Mouse (Mus musculus) kidney, adult 2 months (tissue): Measurements from ENCODE around the gene Trib3. TPM values are rescaled to one million over a fixed set of nuclear protein-coding genes. Genes with fewer than 3 reads are reported as not detected.

Experiments used
- DNase-seq: peaks from one replicate; pipeline ENCODE4 v3.0.0; 2021
- H3K27ac ChIP-seq: fragments of 200-500 bp; 2 replicates; pipeline ENCODE4 v1.5.1; 2012; ENCODE audit warnings: low read depth, low read length, control low read depth, inconsistent platforms; ENCODE audit not compliant: insufficient read depth
- H3K27me3 ChIP-seq: fragments of 200-500 bp; replicated peaks from 2 replicates; pipeline ENCODE4 v1.6.1; 2012; ENCODE audit warnings: mild to moderate bottlenecking, moderate library complexity, low read length, inconsistent platforms; ENCODE audit not compliant: control insufficient read depth, insufficient read depth
- H3K36me3 ChIP-seq: fragments of 200-500 bp; 2 replicates; pipeline ENCODE4 v1.6.1; 2012; ENCODE audit warnings: mild to moderate bottlenecking, moderate library complexity, low read length, inconsistent platforms; ENCODE audit not compliant: control insufficient read depth, insufficient read depth
- H3K4me1 ChIP-seq: fragments of 200-500 bp; 2 replicates; pipeline ENCODE4 v1.6.1; 2011; ENCODE audit warnings: low read length; ENCODE audit not compliant: control insufficient read depth, insufficient read depth
- H3K4me3 ChIP-seq: fragments of 200-500 bp; 2 replicates; pipeline ENCODE4 v1.5.1; 2011; ENCODE audit warnings: mild to moderate bottlenecking, low read depth, low read length, control low read depth; ENCODE audit not compliant: insufficient read depth
- CTCF ChIP-seq: fragments of 200-500 bp; conservative IDR thresholded peaks from 2 replicates; pipeline ENCODE4 v1.5.1; 2011; ENCODE audit warnings: low read depth, mild to moderate bottlenecking, control low read depth, low read length, moderate library complexity, mixed read lengths; ENCODE audit not compliant: insufficient read depth, insufficient read length
- POLR2A ChIP-seq: fragments of 200-500 bp; IDR thresholded peaks from one replicate; pipeline ENCODE4 v1.6.1; 2011; ENCODE audit warnings: low read depth, low read length, control low read depth
- WGBS: fragments of 180-500 bp; shearing (Covaris S2); methylation state at CpG from one replicate; pipeline ENCODE4 v1.1.7; 2018; 5-methylcytosine and 5-hydroxymethylcytosine counted together
- polyA plus RNA-seq: library from polyadenylated mRNA; depleted of rRNA; stranded (reverse); fragments of >200 nt; gene quantifications from 2 replicates; pipeline ENCODE4 v1.2.3, GENCODE M21; 2012

Trib3 gene
- polyA plus RNA-seq, 1 experiment = 1.4 TPM

DNA sequence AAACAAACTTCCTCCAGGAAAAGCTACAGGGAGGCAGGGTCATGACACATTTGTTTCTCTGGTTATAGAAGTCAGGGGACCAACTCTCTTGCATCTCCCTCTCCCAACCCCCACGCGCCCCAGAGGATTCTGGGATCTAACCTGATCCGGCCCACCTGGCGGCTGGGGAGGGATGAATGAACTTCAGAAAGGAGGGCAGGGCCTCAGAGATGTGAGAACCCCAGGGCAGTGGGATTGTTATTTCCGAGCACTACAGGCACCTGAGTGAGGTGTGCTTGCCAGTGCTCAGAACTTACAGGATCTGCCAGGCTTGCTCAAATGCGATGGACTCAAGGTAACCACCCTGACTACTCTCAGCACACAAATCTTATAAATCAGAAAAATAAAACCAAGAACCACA lies 1.6 kb upstream of the Trib3 start:
- no peaks in the 10 kb centered on the region for H3K4me1 ChIP-seq
- no peak overlapping the region for H3K27ac ChIP-seq
- 90% methylated on average over 6 of the region's 6 CpGs for WGBS
- no peaks in the 10 kb centered on the region for H3K36me3 ChIP-seq
- H3K27me3 ChIP-seq = no peaks in the 10 kb centered on the region
- TF ChIP-seq CTCF (no peak), POLR2A (no peak)
- H3K4me3 ChIP-seq = no peak overlapping the region
- DNase-seq = no peak

DNA sequence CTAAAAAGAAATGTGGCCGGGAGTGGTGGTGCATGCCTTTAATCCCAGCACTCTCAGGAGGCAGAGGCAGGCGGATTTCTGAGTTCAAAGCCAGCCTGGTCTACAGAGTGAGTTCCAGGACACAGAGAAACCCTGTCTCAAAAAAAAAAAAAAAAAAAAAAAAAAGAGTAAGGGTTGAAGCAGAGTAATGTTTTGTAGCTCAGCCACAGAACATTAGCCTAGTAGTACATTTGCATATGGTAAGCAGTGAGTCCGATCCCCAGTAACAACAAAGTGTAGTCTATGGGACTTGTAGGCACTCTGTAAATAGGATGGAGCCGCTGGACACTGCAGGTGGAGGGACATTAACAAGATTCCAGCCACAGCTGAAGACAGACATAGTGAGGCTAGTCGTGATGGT lies 1.1 kb upstream of the Trib3 start:
- Histone ChIP-seq H3K4me3 (no peak overlapping the region), H3K36me3 (no peaks in the 10 kb centered on the region), H3K27ac (no peak overlapping the region), H3K4me1 (no peaks in the 10 kb centered on the region), H3K27me3 (no peaks in the 10 kb centered on the region)
- 91% methylated on average over 5 of the region's 5 CpGs for WGBS
- no peak for TF ChIP-seq CTCF
- TF ChIP-seq POLR2A = no peak
- no peak for DNase-seq

DNA sequence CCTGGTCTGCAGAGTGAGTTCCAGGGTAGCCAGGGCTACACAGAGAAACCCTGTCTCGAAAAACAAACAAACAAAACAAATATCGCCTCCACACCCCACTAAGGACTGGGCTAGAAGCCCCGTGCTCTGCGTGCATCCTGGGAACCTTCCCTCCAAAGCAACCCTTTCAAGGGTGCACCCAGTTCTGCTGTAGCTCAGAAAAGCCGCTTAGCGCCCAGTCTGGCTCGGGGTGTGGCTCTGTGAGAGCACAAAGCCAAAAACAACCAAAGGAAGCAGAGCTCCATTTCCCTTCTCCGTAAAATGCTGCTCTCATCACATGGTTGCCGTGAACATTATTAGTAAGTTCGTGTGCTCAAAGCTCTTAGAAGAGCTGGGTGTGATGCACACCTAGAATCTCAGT lies 529 bp upstream of the Trib3 start:
- H3K27me3 ChIP-seq = no peaks in the 10 kb centered on the region
- no peaks in the 10 kb centered on the region for H3K4me1 ChIP-seq
- H3K36me3 ChIP-seq = no peaks in the 10 kb centered on the region
- no peak overlapping the region for H3K27ac ChIP-seq
- WGBS = 18% methylated on average over 10 of the region's 10 CpGs
- peak; percentile 36 for DNase-seq
- peak overlapping the region; percentile 59 for H3K4me3 ChIP-seq
- TF ChIP-seq CTCF (no peak), POLR2A (no peak)

DNA sequence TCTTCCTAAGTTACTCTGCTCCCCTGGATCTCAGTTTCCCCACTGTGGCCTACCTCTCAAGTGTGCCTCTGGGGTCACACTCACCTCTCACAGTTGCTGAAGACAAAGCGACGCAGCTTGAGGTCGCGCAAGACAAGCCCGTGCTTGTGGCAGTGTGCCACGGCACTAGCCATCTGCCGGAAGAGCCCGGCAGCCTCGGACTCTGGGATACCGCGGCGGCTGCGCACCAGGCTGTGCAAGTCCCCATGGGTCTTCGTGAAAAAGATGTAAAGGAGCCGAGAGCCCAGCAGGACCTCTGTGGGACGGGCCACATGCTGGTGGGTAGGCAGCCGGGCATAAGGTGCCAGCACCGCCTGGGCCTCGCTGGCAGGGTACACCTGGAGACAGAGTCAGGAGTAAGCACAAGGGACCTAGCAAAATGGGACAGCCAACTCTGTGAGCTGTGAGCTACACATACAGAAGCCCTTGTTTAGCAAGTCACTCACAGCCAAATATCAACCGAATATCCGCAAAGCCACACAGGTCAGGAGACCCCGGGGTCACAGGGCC lies 4.1 kb downstream of the Trib3 start:
- Histone ChIP-seq H3K4me1 (no peaks in the 10 kb centered on the region), H3K36me3 (no peaks in the 10 kb centered on the region), H3K27ac (no peak overlapping the region), H3K27me3 (no peaks in the 10 kb centered on the region), H3K4me3 (no peak overlapping the region)
- TF ChIP-seq CTCF (no peak), POLR2A (no peak)
- DNase-seq = no peak
- 92% methylated on average over 22 of the region's 22 CpGs for WGBS

DNA sequence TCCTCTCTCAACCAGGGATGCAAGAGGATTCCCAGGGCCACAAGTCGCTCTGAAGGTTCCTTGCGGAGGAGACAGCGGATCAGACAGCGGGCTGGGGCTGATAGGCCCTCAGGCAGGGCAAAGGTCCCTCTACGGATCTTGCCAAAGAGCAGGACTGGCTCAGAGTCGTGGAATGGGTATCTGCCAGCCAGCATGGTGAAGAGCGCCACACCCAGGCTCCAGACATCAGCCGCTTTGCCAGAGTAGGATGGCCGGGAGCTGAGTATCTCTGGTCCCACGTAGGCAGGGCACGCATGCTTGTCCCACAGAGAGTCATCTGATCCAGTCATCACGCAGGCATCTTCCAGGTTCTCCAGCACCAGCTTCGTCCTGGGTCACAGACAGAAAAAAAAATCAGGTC lies 5.5 kb downstream of the Trib3 start:
- 85% methylated on average over 13 of the region's 13 CpGs for WGBS
- no peak overlapping the region for H3K4me3 ChIP-seq

DNA sequence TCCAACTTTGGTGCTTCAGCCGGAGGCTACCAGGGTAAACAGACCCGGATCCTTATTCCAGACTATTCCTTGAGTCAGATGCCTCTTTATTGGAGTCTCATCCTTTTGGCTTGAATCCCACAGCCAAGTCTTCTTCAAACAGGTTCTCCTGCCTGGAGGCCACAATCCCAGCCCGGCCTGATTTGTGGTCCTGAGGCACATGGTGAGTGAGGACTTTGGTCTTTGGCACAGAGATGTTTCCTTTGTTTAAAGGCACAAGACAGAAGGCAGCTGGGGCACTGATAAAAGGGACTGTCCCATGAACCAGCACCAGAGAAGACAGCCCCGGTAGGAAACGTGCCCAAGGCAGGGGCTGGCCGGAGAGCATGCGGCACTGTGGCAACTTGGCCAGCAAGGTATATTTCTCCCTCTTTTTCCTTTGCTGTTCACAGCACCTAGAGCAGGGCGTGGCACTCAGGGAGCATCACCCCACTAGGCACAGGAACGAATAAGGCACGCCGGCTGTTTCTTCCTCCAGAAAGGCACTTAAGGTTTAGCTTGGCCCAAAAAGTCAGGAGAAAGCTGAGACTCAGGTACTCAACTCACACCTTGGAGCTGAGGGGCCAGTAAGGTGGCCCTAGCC lies 6.1 kb downstream of the Trib3 start:
- no peak overlapping the region for H3K27ac ChIP-seq

More for the DNA sequence above, 5.5 kb downstream of the Trib3 start:
- H3K36me3 ChIP-seq = no peaks in the 10 kb centered on the region
- H3K4me1 ChIP-seq = no peaks in the 10 kb centered on the region
- no peak for DNase-seq
- TF ChIP-seq CTCF (no peak; the same call in 1 of the 2 replicates), POLR2A (no peak)
- no peak overlapping the region for H3K27ac ChIP-seq
- no peaks in the 10 kb centered on the region for H3K27me3 ChIP-seq

DNA sequence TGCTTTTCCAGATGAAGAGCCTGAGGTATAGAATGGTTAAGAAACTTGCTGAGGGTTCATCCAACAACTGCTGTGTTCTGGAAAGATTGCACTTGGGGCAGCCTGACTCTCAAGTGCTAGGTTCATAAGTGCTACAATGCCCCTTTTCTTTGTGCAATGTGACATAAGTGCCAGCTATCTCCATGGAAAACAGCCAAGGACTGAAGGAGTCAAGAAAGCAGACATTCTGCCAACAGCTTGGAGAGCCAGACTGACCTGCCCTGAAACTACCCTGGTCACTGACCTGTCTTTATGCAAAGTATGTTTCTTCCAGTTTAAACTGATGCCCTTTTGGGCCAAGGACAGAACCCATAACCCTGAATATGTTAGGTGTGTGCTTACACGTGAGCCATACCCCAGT lies 7.0 kb downstream of the Trib3 start:
- peak; percentile 59 for DNase-seq
- TF ChIP-seq CTCF (no peak), POLR2A (no peak)
- no peaks in the 10 kb centered on the region for H3K27me3 ChIP-seq
- no peaks in the 10 kb centered on the region for H3K4me1 ChIP-seq
- H3K36me3 ChIP-seq = no peaks in the 10 kb centered on the region
- H3K4me3 ChIP-seq = no peak overlapping the region
- WGBS = 50% methylated on average over 1 of the region's 1 CpGs
- no peak overlapping the region for H3K27ac ChIP-seq

More for the DNA sequence above, 6.1 kb downstream of the Trib3 start:
- no peak overlapping the region for H3K4me3 ChIP-seq
- no peaks in the 10 kb centered on the region for H3K36me3 ChIP-seq
- TF ChIP-seq POLR2A (no peak), CTCF (no peak)
- H3K4me1 ChIP-seq = no peaks in the 10 kb centered on the region
- no peaks in the 10 kb centered on the region for H3K27me3 ChIP-seq
- WGBS = 87% methylated on average over 11 of the region's 11 CpGs
- peak; percentile 60 for DNase-seq
